Mouse (Mus musculus): ENCODE measurements around the gene Hadhb. TPM values are rescaled to one million over a fixed set of nuclear protein-coding genes. Genes with fewer than 3 reads are reported as not detected.

The Hadhb gene
- total and polyA plus RNA-seq, 3 experiments = 69.5 to 118 (median 78.3) TPM

- Histone ChIP-seq H3K27me3 (replicated peaks) (no peaks in the 10 kb centered on the region), H3K9me3 (replicated peaks; ENCODE audit: low read length) (peaks cover 8% of the 10 kb centered on the region), H3K27ac (ENCODE audit: insufficient read depth, low read depth) (no peak overlapping the region), H3K79me2 (replicated peaks; ENCODE audit: control insufficient read depth, extremely low read depth, insufficient read depth, poor library complexity, severe bottlenecking) (no peaks in the 10 kb centered on the region), H3K36me3 (replicated peaks in 1 of 2; ENCODE audit: control insufficient read depth in 1 of 2, insufficient read depth in 1 of 2, low read length in 1 of 2) (peaks cover 56 to 87% of the 10 kb centered on the region in 2 experiments), H3K4me2 (ENCODE audit: insufficient read depth, low read depth, poor library complexity, severe bottlenecking) (no peak overlapping the region), H3K9ac (ENCODE audit: insufficient read depth, low read depth) (no peak overlapping the region), H3K4me1 (ENCODE audit: control insufficient read depth in 1 of 2, insufficient read depth in 2 of 2) (peaks cover 0 to 12% of the 10 kb centered on the region in 2 experiments; a peak in 2 of 4 replicates), H3K4me3 (replicated peaks in 1 of 3; ENCODE audit: low read depth in 2 of 3, low read length in 2 of 3, poor library complexity in 1 of 3) (no peak overlapping the region)
- no peak for DNase-seq (ENCODE audit: extremely low read depth)
- TF ChIP-seq BHLHE40 (IDR thresholded peaks at IDR 0.05; ENCODE audit: low read depth, low read length) (no peak), UBTF (IDR thresholded peaks at IDR 0.05; ENCODE audit: low read depth, low read length) (no peak), GABPA (IDR thresholded peaks at IDR 0.05; ENCODE audit: insufficient replicate concordance, low read depth, low read length) (no peak), RAD21 (IDR thresholded peaks at IDR 0.05; ENCODE audit: low read depth, low read length) (no peak), CHD2 (IDR thresholded peaks at IDR 0.05; ENCODE audit: low read length) (no peak), MAX (IDR thresholded peaks at IDR 0.05; ENCODE audit: low read length) (no peak), E2F4 (IDR thresholded peaks at IDR 0.05; ENCODE audit: insufficient replicate concordance, low read depth, low read length) (no peak), MAZ (IDR thresholded peaks at IDR 0.05; ENCODE audit: low read depth, low read length) (no peak), HCFC1 (IDR thresholded peaks at IDR 0.05; ENCODE audit: low read depth, low read length) (no peak), POLR2A (IDR thresholded peaks at IDR 0.05; ENCODE audit: low read depth, low read length) (no peak), TCF12 (IDR thresholded peaks at IDR 0.05; ENCODE audit: low read depth, low read length) (no peak), MYC (IDR thresholded peaks at IDR 0.05; ENCODE audit: low read depth, low read length) (no peak), JUN (IDR thresholded peaks at IDR 0.05; ENCODE audit: insufficient read depth, low read depth, low read length) (no peak), TBP (conservative IDR thresholded peaks at IDR 0.05; ENCODE audit: low read depth, low read length) (no peak), NRF1 (IDR thresholded peaks at IDR 0.05; ENCODE audit: low read depth, low read length) (no peak), SMC3 (IDR thresholded peaks at IDR 0.05; ENCODE audit: low read depth, low read length) (no peak), EP300 (IDR thresholded peaks at IDR 0.05; ENCODE audit: low read length) (no peak), ELF1 (IDR thresholded peaks at IDR 0.05; ENCODE audit: low read depth, low read length) (no peak), ZMIZ1 (IDR thresholded peaks at IDR 0.05; ENCODE audit: low read depth, low read length) (no peak), ZNF384 (IDR thresholded peaks at IDR 0.05; ENCODE audit: low read depth, low read length) (no peak)
- in situ Hi-C loops (cut with MboI; ENCODE audit: low pct_ligation_motif_present, low pct_unique_long_range_greater_than_20kb, low sequenced_read_pairs) = no loop called here
- dilution Hi-C loops (cut with MboI; ENCODE audit: extremely low pct_ligation_motif_present, extremely low pct_unique_long_range_greater_than_20kb, low sequenced_read_pairs) = no loop called here
These were observed 35.9 kb upstream of the Hadhb start for GRCm38 (mm10) chr5:30119163-30119562.

- no peaks in the 10 kb centered on the region for H3K9me3 ChIP-seq (replicated peaks; ENCODE audit: low read length)
- dilution Hi-C loops (cut with MboI; ENCODE audit: extremely low pct_ligation_motif_present, extremely low pct_unique_long_range_greater_than_20kb, low sequenced_read_pairs) = no loop called here
- TF ChIP-seq ZNF384 (IDR thresholded peaks at IDR 0.05; ENCODE audit: low read depth, low read length) (no peak), ETS1 (conservative IDR thresholded peaks at IDR 0.05; ENCODE audit: low read depth, low read length) (no peak), KAT2A (IDR thresholded peaks at IDR 0.05; ENCODE audit: insufficient replicate concordance, low read length) (no peak), TBP (conservative IDR thresholded peaks at IDR 0.05; ENCODE audit: low read depth, low read length) (no peak), JUN (IDR thresholded peaks at IDR 0.05; ENCODE audit: insufficient read depth, low read depth, low read length) (no peak), SMC3 (IDR thresholded peaks at IDR 0.05; ENCODE audit: low read depth, low read length) (no peak), USF1 (IDR thresholded peaks at IDR 0.05; ENCODE audit: low read depth, low read length) (no peak), EP300 (IDR thresholded peaks at IDR 0.05; ENCODE audit: low read length) (no peak), CHD1 (IDR thresholded peaks at IDR 0.05; ENCODE audit: low read depth, low read length) (no peak), RCOR1 (conservative IDR thresholded peaks at IDR 0.05; ENCODE audit: low read depth, low read length) (no peak), NRF1 (IDR thresholded peaks at IDR 0.05; ENCODE audit: low read depth, low read length) (no peak), HCFC1 (IDR thresholded peaks at IDR 0.05; ENCODE audit: low read depth, low read length) (no peak), POLR2A (IDR thresholded peaks at IDR 0.05; ENCODE audit: low read depth, low read length) (no peak), CHD2 (IDR thresholded peaks at IDR 0.05; ENCODE audit: low read length) (no peak)
- in situ Hi-C loops (cut with MboI; ENCODE audit: low pct_ligation_motif_present, low pct_unique_long_range_greater_than_20kb, low sequenced_read_pairs) = no loop called here
- no peak overlapping the region for H3K9ac ChIP-seq (ENCODE audit: insufficient read depth, low read depth)
- no peaks in the 10 kb centered on the region for H3K27me3 ChIP-seq (replicated peaks)
- H3K27ac ChIP-seq (ENCODE audit: insufficient read depth, low read depth) = no peak overlapping the region
- no peak overlapping the region for H3K4me2 ChIP-seq (ENCODE audit: insufficient read depth, low read depth, poor library complexity, severe bottlenecking)
- peaks cover 0 to 12% of the 10 kb centered on the region in 2 experiments; a peak in 2 of 4 replicates for H3K4me1 ChIP-seq (ENCODE audit: control insufficient read depth in 1 of 2, insufficient read depth in 2 of 2)
- H3K36me3 ChIP-seq (replicated peaks in 1 of 2; ENCODE audit: control insufficient read depth in 1 of 2, insufficient read depth in 1 of 2, low read length in 1 of 2) = peaks cover 64 to 94% of the 10 kb centered on the region in 2 experiments
- DNase-seq (ENCODE audit: extremely low read depth) = no peak
- no peak overlapping the region for H3K4me3 ChIP-seq (replicated peaks in 1 of 3; ENCODE audit: low read depth in 2 of 3, low read length in 2 of 3, poor library complexity in 1 of 3)
- no peaks in the 10 kb centered on the region for H3K79me2 ChIP-seq (replicated peaks; ENCODE audit: control insufficient read depth, extremely low read depth, insufficient read depth, poor library complexity, severe bottlenecking)
These were observed 34.9 kb upstream of the Hadhb start for GRCm38 (mm10) chr5:30120106-30120505.
